Mouse (Mus musculus) cerebellum, adult 2 months (tissue): ENCODE data around the gene Hoxa13.

ENCODE experiments used
- CTCF ChIP-seq: fragments of 200-500 bp; IDR thresholded peaks from 2 replicates; pipeline ENCODE4 v1.5.1; 2011; ENCODE audit warnings: low read depth, mild to moderate bottlenecking, control low read depth, low read length, moderate library complexity, borderline replicate concordance; ENCODE audit not compliant: insufficient read depth
- POLR2A ChIP-seq: fragments of 200-500 bp; IDR thresholded peaks from 2 replicates; pipeline ENCODE4 v1.6.1; 2011; ENCODE audit warnings: low read length, control low read depth, borderline replicate concordance; ENCODE audit not compliant: insufficient read depth

- TF ChIP-seq CTCF (no peak), POLR2A (no peak)
Measured at GRCm38 (mm10) chr6:52237346-52238154, 23.1 kb downstream of the Hoxa13 start.
